Mouse (Mus musculus) testis, adult 2 months (tissue): ENCODE measurements at regions not wholly inside any gene's neighbourhood (a gene's known extent, or its start where the extent isn't known, plus 50 kb on each side); places are given as distances from the start of the nearest gene placed in this dataset.
"Not testable (repeated sequence)": the region's sequence is repeated elsewhere in the genome, so short reads cannot be mapped to it uniquely, and the experiment has no call there.

Experiments used
- CTCF ChIP-seq: fragments of 200-500 bp; IDR thresholded peaks from 2 replicates; pipeline ENCODE4 v1.5.1; 2012; ENCODE audit warnings: low read depth, mild to moderate bottlenecking, inconsistent platforms, low read length, moderate library complexity; ENCODE audit not compliant: control insufficient read depth, insufficient read depth, insufficient replicate concordance
- POLR2A ChIP-seq: fragments of 200-500 bp; IDR thresholded peaks from 2 replicates; pipeline ENCODE4 v1.6.1; 2012; ENCODE audit warnings: low read depth, mild to moderate bottlenecking, inconsistent platforms, low read length, moderate library complexity; ENCODE audit not compliant: control insufficient read depth

- not testable (repeated sequence) for TF ChIP-seq CTCF, POLR2A
Observed at GRCm38 (mm10) chr15:32043670-32044069, 133.4 kb upstream of the Tas2r119 start.
